Mouse (Mus musculus) kidney, embryonic 15.5 days (tissue): Measurements from ENCODE around the gene Zswim3. TPM values are rescaled to one million over a fixed set of nuclear protein-coding genes. Genes with fewer than 3 reads are reported as not detected.
A peak's percentile ranks its signal among the peaks of the same experiment; 100 is the strongest.

Experiments used
- ATAC-seq: fragments of 200-750 bp; cut with Nextera tagmentation; replicated peaks from 2 replicates; pipeline ENCODE4 v1.8.0; 2017; ENCODE audit warnings: moderate TSS enrichment; ENCODE audit not compliant: low FRiP score
- H3K27ac ChIP-seq: fragments of 300-500 bp; sonication (generic); 2 replicates; pipeline ENCODE4 v1.5.1; 2015; ENCODE audit warnings: mild to moderate bottlenecking, inconsistent platforms
- H3K27me3 ChIP-seq: fragments of 300-500 bp; sonication (generic); 2 replicates; pipeline ENCODE4 v1.6.1; 2015; ENCODE audit warnings: inconsistent platforms
- H3K36me3 ChIP-seq: fragments of 300-500 bp; sonication (generic); 2 replicates; pipeline ENCODE4 v1.6.1; 2015; ENCODE audit warnings: inconsistent platforms
- H3K4me1 ChIP-seq: fragments of 300-500 bp; sonication (generic); 2 replicates; pipeline ENCODE4 v1.6.1; 2015; ENCODE audit warnings: inconsistent platforms
- H3K4me2 ChIP-seq: fragments of 300-500 bp; sonication (generic); 2 replicates; pipeline ENCODE4 v1.6.1; 2015; ENCODE audit warnings: moderate library complexity, mild to moderate bottlenecking, inconsistent platforms
- H3K4me3 ChIP-seq: fragments of 300-500 bp; sonication (generic); replicated peaks from 2 replicates; pipeline ENCODE4 v1.5.1; 2015; ENCODE audit warnings: mild to moderate bottlenecking, inconsistent platforms
- H3K9ac ChIP-seq: fragments of 300-500 bp; sonication (generic); 2 replicates; pipeline ENCODE4 v1.6.1; 2015; ENCODE audit warnings: mild to moderate bottlenecking, inconsistent platforms
- H3K9me3 ChIP-seq: fragments of 300-500 bp; sonication (generic); replicated peaks from 2 replicates; pipeline ENCODE4 v1.6.1; 2016; ENCODE audit warnings: inconsistent platforms
- WGBS: fragments of 180-500 bp; shearing (Covaris S2); methylation state at CpG from one replicate; pipeline ENCODE4 v1.1.7; 2015; ENCODE audit warnings: mixed read lengths; 5-methylcytosine and 5-hydroxymethylcytosine counted together
- polyA plus RNA-seq: library from polyadenylated mRNA; unstranded; fragments of >200 nt; fragmentation: Nextera tagmentation; extraction: Ambion mirVana; gene quantifications from 2 replicates; pipeline ENCODE4 v1.2.1, GENCODE M21; 2015

Gene Zswim3
- polyA plus RNA-seq, result 9.0 and 9.2 TPM in 2 replicates

GRCm38 (mm10) chr2:164804533-164805331, at the start of gene Zswim3, which contains the start of gene Acot8:
Gene Zswim3, plus strand, starts transcription at chr2:164805098.
Gene Acot8, minus strand, starts transcription at chr2:164804882.
- under 1% methylated on average over 47 of the region's 47 CpGs for WGBS
- Histone ChIP-seq H3K9me3 (no peaks in the 10 kb centered on the region), H3K27ac (peak within 1 kb of the TSS; percentile 91), H3K27me3 (no peaks in the 10 kb centered on the region), H3K4me3 (peak within 1 kb of the TSS; percentile 93), H3K4me2 (peak within 1 kb of the TSS; percentile 89), H3K4me1 (peaks cover 32% of the 10 kb centered on the region), H3K9ac (peak within 1 kb of the TSS; percentile 79), H3K36me3 (peaks cover 37% of the 10 kb centered on the region)
- peak; percentile 96 for ATAC-seq

- no peak overlapping the region for H3K4me3 ChIP-seq
- H3K9me3 ChIP-seq, result no peaks in the 10 kb centered on the region
- no peak overlapping the region for H3K27ac ChIP-seq
- H3K27me3 ChIP-seq, result no peaks in the 10 kb centered on the region
- H3K4me2 ChIP-seq, result no peak overlapping the region
- no peak for ATAC-seq
- peaks cover 100% of the 10 kb centered on the region for H3K36me3 ChIP-seq
- WGBS, result 84% methylated on average over 11 of the region's 11 CpGs
- no peaks in the 10 kb centered on the region for H3K4me1 ChIP-seq
- H3K9ac ChIP-seq, result no peak overlapping the region
Measured at GRCm38 (mm10) chr2:164757841-164758240, 47.1 kb upstream of the Zswim3 start.

- 36% methylated on average over 1 of the region's 1 CpGs for WGBS
- no peak for ATAC-seq
- no peaks in the 10 kb centered on the region for H3K9me3 ChIP-seq
Measured at GRCm38 (mm10) chr2:164758692-164759091, 46.2 kb upstream of the Zswim3 start.

GRCm38 (mm10) chr2:164760059-164760833, 44.7 kb upstream of the Zswim3 start:
- Histone ChIP-seq H3K27me3 (no peaks in the 10 kb centered on the region), H3K4me3 (no peak overlapping the region), H3K36me3 (peaks cover 94% of the 10 kb centered on the region), H3K9me3 (no peaks in the 10 kb centered on the region), H3K27ac (no peak overlapping the region), H3K9ac (no peak overlapping the region), H3K4me2 (no peak overlapping the region), H3K4me1 (no peaks in the 10 kb centered on the region)
- no peak for ATAC-seq
- WGBS, result 82% methylated on average over 4 of the region's 4 CpGs

More at GRCm38 (mm10) chr2:164758692-164759091, 46.2 kb upstream of the Zswim3 start:
- no peaks in the 10 kb centered on the region for H3K27me3 ChIP-seq
- H3K36me3 ChIP-seq, result peaks cover 100% of the 10 kb centered on the region
- no peak overlapping the region for H3K4me2 ChIP-seq
- no peaks in the 10 kb centered on the region for H3K4me1 ChIP-seq
- no peak overlapping the region for H3K9ac ChIP-seq
- H3K4me3 ChIP-seq, result no peak overlapping the region
- no peak overlapping the region for H3K27ac ChIP-seq

- H3K4me1 ChIP-seq, result no peaks in the 10 kb centered on the region
- H3K36me3 ChIP-seq, result peaks cover 94% of the 10 kb centered on the region
- no peak overlapping the region for H3K27ac ChIP-seq
- H3K9ac ChIP-seq, result no peak overlapping the region
- no peak overlapping the region for H3K4me3 ChIP-seq
- peak; percentile 78 for ATAC-seq
- no peaks in the 10 kb centered on the region for H3K27me3 ChIP-seq
- no peak overlapping the region for H3K4me2 ChIP-seq
- H3K9me3 ChIP-seq, result no peaks in the 10 kb centered on the region
- WGBS, result 94% methylated on average over 2 of the region's 2 CpGs
Measured at GRCm38 (mm10) chr2:164761502-164761901, 43.4 kb upstream of the Zswim3 start.

GRCm38 (mm10) chr2:164761971-164762370, 42.9 kb upstream of the Zswim3 start:
- Histone ChIP-seq H3K27me3 (no peaks in the 10 kb centered on the region), H3K9ac (no peak overlapping the region), H3K4me3 (no peak overlapping the region), H3K4me1 (no peaks in the 10 kb centered on the region), H3K9me3 (no peaks in the 10 kb centered on the region), H3K4me2 (no peak overlapping the region), H3K27ac (no peak overlapping the region), H3K36me3 (peaks cover 94% of the 10 kb centered on the region)
- ATAC-seq, result no peak
- WGBS, result 97% methylated on average over 4 of the region's 4 CpGs

- H3K27ac ChIP-seq, result no peak overlapping the region
- H3K36me3 ChIP-seq, result peaks cover 94% of the 10 kb centered on the region
- 87% methylated on average over 7 of the region's 7 CpGs for WGBS
Measured at GRCm38 (mm10) chr2:164762593-164762992, 42.3 kb upstream of the Zswim3 start.

GRCm38 (mm10) chr2:164765841-164766240, 39.1 kb upstream of the Zswim3 start:
- Histone ChIP-seq H3K27ac (no peak overlapping the region), H3K36me3 (peaks cover 71% of the 10 kb centered on the region), H3K4me3 (no peak overlapping the region), H3K4me1 (peaks cover 13% of the 10 kb centered on the region), H3K4me2 (no peak overlapping the region), H3K9me3 (no peaks in the 10 kb centered on the region), H3K9ac (no peak overlapping the region), H3K27me3 (no peaks in the 10 kb centered on the region)
- 86% methylated on average over 3 of the region's 3 CpGs for WGBS
- no peak for ATAC-seq

More at GRCm38 (mm10) chr2:164762593-164762992, 42.3 kb upstream of the Zswim3 start:
- H3K9ac ChIP-seq, result no peak overlapping the region
- H3K4me1 ChIP-seq, result no peaks in the 10 kb centered on the region
- ATAC-seq, result no peak
- no peaks in the 10 kb centered on the region for H3K9me3 ChIP-seq
- H3K27me3 ChIP-seq, result no peaks in the 10 kb centered on the region
- no peak overlapping the region for H3K4me3 ChIP-seq
- no peak overlapping the region for H3K4me2 ChIP-seq

GRCm38 (mm10) chr2:164767812-164768540, 36.9 kb upstream of the Zswim3 start:
- H3K36me3 ChIP-seq, result peaks cover 71% of the 10 kb centered on the region
- peak overlapping the region; percentile 25; the same call in 1 of the 2 replicates for H3K27ac ChIP-seq
- ATAC-seq, result no peak

GRCm38 (mm10) chr2:164769258-164770037, 35.5 kb upstream of the Zswim3 start, which contains the start of gene Ube2c:
Gene Ube2c, plus strand, starts transcription at chr2:164769898.
- H3K4me3 ChIP-seq, result peak within 1 kb of the TSS; percentile 84
- no peaks in the 10 kb centered on the region for H3K9me3 ChIP-seq
- H3K27ac ChIP-seq, result peak within 1 kb of the TSS; percentile 84
- WGBS, result 2% methylated on average over 53 of the region's 53 CpGs
- peaks cover 65% of the 10 kb centered on the region for H3K36me3 ChIP-seq
- H3K27me3 ChIP-seq, result no peaks in the 10 kb centered on the region
- peak; percentile 98 for ATAC-seq
- H3K4me1 ChIP-seq, result peaks cover 34% of the 10 kb centered on the region
- peak within 1 kb of the TSS; percentile 80 for H3K9ac ChIP-seq
- peak within 1 kb of the TSS; percentile 80 for H3K4me2 ChIP-seq

More at GRCm38 (mm10) chr2:164767812-164768540, 36.9 kb upstream of the Zswim3 start:
- H3K9me3 ChIP-seq, result no peaks in the 10 kb centered on the region
- no peak overlapping the region for H3K4me2 ChIP-seq
- 87% methylated on average over 15 of the region's 15 CpGs for WGBS
- no peak overlapping the region for H3K4me3 ChIP-seq
- no peaks in the 10 kb centered on the region for H3K27me3 ChIP-seq
- H3K4me1 ChIP-seq, result peaks cover 30% of the 10 kb centered on the region
- no peak overlapping the region for H3K9ac ChIP-seq

GRCm38 (mm10) chr2:164770279-164770678, 34.6 kb upstream of the Zswim3 start:
- Histone ChIP-seq H3K27ac (peak overlapping the region; percentile 76), H3K27me3 (no peaks in the 10 kb centered on the region), H3K9me3 (no peaks in the 10 kb centered on the region), H3K36me3 (peaks cover 58% of the 10 kb centered on the region), H3K9ac (peak overlapping the region; percentile 80), H3K4me1 (peaks cover 34% of the 10 kb centered on the region), H3K4me3 (peak overlapping the region; percentile 84), H3K4me2 (peak overlapping the region; percentile 80)
- 2% methylated on average over 15 of the region's 15 CpGs for WGBS
- 0 out of 2 replicates have a peak, but pooled peaks have one; percentile 0 for ATAC-seq
